Mouse (Mus musculus): ENCODE measurements around the gene Zfp157.
A peak's percentile ranks its signal among the peaks of the same experiment; 100 is the strongest.
"Not testable (repeated sequence)": the region's sequence is repeated elsewhere in the genome, so short reads cannot be mapped to it uniquely, and the experiment has no call there.

The Zfp157 gene

GRCm38 (mm10) chr5:138441286-138442194 is at the start of gene Zfp157:
TSS of gene Zfp157 (plus strand) at chr5:138441468.
- DNase-seq (ENCODE audit: low spot score in 2 of 2): peak; percentile 79 to 83

- no peak for DNase-seq (ENCODE audit: low spot score in 2 of 2)
These were observed 43.4 kb upstream of the Zfp157 start for GRCm38 (mm10) chr5:138397795-138398337.

GRCm38 (mm10) chr5:138400431-138400830 is 40.8 kb upstream of the Zfp157 start:
- not testable (repeated sequence) for DNase-seq (ENCODE audit: low spot score in 2 of 2)

DNA sequence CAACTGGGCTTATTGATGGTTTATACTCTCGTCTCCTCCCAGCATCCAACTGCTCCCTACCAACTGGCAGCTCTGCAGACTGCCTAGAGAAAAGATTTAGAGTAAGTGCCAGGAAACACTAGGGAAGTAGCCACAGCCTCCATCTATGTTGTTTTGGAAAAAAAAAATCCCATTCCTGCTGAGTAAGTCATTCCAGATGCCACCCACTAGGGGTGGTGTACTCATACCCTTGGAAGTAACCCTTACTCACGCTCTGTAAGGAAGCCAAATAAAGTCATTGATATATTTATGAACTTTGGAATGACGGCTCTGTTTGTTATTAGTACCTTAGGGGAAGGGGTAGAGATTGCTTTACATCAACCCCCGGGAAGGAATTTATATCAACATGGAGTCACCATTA is 17.1 kb downstream of the Zfp157 start:
- DNase-seq (ENCODE audit: low spot score in 2 of 2): no peak

GRCm38 (mm10) chr5:138459107-138459506 is 17.8 kb downstream of the Zfp157 start:
- DNase-seq (ENCODE audit: low spot score in 2 of 2): no peak

DNA sequence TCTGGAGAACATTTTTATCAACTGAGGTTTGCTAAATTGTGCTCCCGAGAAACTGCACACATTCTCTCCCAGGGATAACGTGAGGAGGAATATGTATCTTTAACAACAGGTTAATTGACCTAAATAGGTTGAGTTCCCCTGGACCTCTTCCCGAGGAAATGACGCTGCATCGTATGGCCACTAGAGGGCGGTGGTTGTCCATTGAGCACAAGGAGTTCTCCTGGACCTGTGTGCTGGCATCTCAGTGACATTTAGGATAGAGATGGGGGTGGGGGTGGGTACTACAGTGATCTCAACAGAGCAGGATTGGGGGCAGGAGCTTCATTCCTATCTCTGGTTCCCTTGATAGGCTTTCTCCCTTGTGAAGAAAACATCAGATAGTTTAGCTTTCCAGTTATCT is 32.3 kb downstream of the Zfp157 start:
- DNase-seq (ENCODE audit: low spot score in 2 of 2): peak; percentile 8 to 32

- not testable (repeated sequence) for DNase-seq (ENCODE audit: low spot score in 2 of 2)
These were observed 63.3 kb downstream of the Zfp157 start for GRCm38 (mm10) chr5:138504548-138504947.

Measured in natural killer cell, adult 2 months (primary cell).